Mouse (Mus musculus): Measurements from ENCODE around the gene Osbpl2.

The Osbpl2 gene

DNA sequence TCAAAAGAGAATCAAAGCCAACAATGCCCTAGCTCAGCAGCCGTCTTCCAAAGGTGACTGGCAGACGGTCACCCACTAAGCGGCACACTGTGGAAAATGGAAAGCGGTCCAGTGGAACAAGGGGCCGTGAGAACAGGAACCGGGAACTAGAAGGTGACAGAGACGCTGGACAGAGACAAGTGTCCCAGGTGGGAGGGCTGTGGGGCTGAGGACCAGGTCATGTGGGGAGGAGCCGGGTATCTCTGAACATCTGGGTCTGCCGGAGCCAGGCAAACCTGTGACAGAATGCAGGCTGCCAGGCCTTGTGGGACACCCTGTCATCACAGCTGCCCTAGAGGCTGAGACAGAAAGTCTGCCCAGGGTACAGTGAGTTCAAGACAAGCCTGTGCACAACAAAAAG, 85.4 kb downstream of the Osbpl2 start:
- DNase-seq: no peak

DNA sequence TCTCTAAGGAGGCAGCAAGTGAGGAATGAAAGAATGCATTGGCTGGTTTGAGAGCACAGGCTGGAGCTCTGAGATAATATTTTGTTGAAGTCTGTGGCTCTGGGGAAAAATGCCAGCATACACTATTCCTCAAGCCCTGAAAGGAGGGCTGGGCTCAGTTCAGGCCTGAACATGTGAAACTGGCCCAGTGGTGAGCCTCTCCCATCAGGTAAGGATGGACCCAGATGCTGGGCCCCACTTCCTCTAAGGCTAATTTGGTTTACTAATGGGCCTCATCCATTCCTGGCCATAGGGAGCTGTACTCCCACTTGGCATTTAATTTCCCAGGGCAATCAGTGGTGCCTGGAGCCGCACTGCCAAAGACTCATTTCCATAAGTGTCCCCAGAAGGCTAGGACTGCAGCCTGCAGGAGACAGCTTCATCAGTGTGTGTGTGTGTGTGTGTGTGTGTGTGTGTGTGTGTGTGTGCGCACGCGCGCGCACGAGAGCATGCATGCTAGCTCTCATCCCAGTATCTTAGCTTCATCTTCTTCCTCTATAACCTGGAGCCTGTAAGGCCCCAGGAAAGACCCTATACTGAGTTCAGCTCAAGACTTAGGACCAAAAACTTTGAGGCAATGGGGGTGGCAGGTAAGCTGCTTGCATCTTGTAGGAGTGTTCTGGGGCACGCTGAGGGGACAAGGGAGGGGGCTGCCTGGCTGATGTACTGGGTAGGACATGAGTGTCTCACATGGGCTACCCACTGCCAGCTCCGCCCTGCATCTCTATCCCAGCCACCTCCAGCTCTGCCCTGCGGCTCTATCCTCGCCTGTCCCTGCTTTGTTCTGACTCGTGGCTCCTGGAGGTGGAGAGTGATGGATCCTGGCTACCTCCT, 86.2 kb downstream of the Osbpl2 start:
- DNase-seq: no peak

DNA sequence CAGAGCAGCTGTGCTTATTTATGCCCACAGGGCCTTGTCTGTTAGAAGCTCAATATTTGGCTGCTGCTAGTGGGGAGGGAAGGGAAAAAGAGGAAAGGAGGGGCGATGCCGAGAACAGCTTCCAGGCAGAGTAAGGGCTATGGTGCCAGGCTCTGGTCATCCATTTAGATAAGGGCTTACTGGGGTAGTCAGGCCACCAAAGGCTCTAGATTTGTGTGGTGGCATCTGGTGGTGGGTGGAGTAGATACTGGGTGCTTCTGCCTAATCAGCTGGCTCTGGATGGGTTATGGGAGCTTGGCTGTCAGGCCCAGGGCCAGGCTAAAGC, 86.8 kb downstream of the Osbpl2 start:
- no peak for DNase-seq

DNA sequence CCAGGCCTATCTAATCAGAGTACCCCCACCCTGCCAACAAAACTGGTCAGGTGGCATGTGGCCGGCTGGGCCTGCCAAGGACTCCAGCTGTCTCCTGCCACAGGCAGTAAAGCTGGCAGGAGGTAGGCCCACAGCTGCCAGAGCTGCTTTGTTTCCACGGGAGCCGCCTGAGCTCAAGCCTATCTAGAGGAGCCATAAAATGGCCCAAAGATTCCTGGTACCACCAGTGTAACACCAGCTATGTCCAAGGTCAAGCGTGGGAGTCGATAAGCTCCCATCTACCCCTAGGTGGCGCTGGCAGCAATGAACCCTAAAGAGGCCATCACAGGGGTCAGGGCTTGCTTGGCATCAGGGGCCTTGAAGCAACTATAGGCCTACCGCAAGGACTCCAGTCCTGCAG, 88.7 kb downstream of the Osbpl2 start:
- DNase-seq: peak; percentile 81

DNA sequence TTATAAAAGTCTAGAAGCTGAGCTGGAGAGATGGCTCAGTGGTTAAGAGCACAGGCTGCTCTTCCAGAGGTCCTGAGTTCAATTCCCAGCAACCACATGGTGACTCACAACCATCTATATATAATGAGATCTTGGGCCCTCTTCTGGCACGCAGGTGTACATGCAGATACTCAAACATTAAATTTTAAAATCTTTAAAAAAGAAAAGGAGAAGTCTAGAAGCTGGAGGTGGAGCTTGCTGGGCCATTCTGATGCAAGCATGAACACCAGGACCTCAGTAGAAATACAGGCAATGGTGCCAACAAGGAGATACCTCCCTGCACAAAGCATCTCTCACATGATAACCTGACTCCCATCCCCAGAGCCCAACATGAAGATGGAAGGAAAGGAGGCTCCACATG, 89.9 kb downstream of the Osbpl2 start:
- no peak for DNase-seq

DNA sequence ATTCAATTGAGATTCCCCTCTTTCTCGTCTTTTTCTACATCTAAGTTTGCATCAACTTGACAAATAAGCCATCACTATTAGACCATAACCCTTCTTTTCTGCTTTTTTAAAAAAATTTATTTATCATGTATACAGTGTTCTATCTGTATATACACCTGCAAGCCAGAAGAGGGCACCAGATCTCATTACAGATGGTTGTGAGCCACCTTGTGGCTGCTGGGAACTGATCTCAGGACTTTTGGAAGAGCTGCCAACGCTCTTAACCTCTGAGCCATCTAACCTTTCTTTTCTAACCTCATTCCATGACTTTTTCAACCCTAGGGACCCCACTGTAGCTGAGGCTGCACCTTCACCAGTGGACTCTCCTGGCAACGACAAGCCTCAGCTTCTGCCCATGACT, 93.1 kb downstream of the Osbpl2 start:
- DNase-seq: no peak
